Mouse (Mus musculus): ENCODE data around the gene Agxt. TPM values are rescaled to one million over a fixed set of nuclear protein-coding genes. Genes with fewer than 3 reads are reported as not detected.

Gene Agxt
- polyA plus RNA-seq, 1 experiment from 2014 or later, result not detected

GRCm38 (mm10) chr1:93175849-93176248 lies 40.8 kb downstream of the Agxt start:
- Histone ChIP-seq H3K4me2 (replicated peaks) (peak overlapping the region; percentile 87), H3K36me3 (no peaks in the 10 kb centered on the region), H3K4me1 (peaks cover 15% of the 10 kb centered on the region), H3K27me3 (replicated peaks) (peaks cover 5% of the 10 kb centered on the region; the same call in 1 of the 2 replicates), H3K9ac (no peak overlapping the region), H3K27ac (no peak overlapping the region), H3K4me3 (no peak overlapping the region), H3K9me3 (no peaks in the 10 kb centered on the region)
- 19% methylated on average over 6 of the region's 6 CpGs for WGBS
- peak; percentile 15; the same call in 1 of the 2 replicates for ATAC-seq (ENCODE audit: low FRiP score, low read depth)

GRCm38 (mm10) chr1:93176525-93177332 lies 41.7 kb downstream of the Agxt start:
- peaks cover 15% of the 10 kb centered on the region for H3K4me1 ChIP-seq
- H3K36me3 ChIP-seq, result no peaks in the 10 kb centered on the region
- ATAC-seq (ENCODE audit: low FRiP score, low read depth), result peak; percentile 72
- H3K27ac ChIP-seq, result no peak overlapping the region
- H3K27me3 ChIP-seq (replicated peaks), result peaks cover 5% of the 10 kb centered on the region; the same call in 1 of the 2 replicates
- H3K4me3 ChIP-seq, result peak overlapping the region; percentile 38
- peak overlapping the region; percentile 87 for H3K4me2 ChIP-seq (replicated peaks)
- no peaks in the 10 kb centered on the region for H3K9me3 ChIP-seq
- peak overlapping the region; percentile 48 for H3K9ac ChIP-seq
- WGBS, result 2% methylated on average over 44 of the region's 44 CpGs

- H3K4me3 ChIP-seq, result no peak overlapping the region
- H3K4me1 ChIP-seq, result no peaks in the 10 kb centered on the region
- no peak overlapping the region for H3K4me2 ChIP-seq (replicated peaks)
- ATAC-seq (ENCODE audit: low FRiP score, low read depth), result no peak
- H3K27me3 ChIP-seq (replicated peaks), result peaks cover 5% of the 10 kb centered on the region; the same call in 1 of the 2 replicates
- 87% methylated on average over 7 of the region's 7 CpGs for WGBS
- no peaks in the 10 kb centered on the region for H3K36me3 ChIP-seq
- H3K27ac ChIP-seq, result no peak overlapping the region
- H3K9me3 ChIP-seq, result no peaks in the 10 kb centered on the region
- no peak overlapping the region for H3K9ac ChIP-seq
Measured at GRCm38 (mm10) chr1:93182281-93182680, 47.2 kb downstream of the Agxt start.

GRCm38 (mm10) chr1:93184071-93184828 lies 49.2 kb downstream of the Agxt start:
- H3K4me2 ChIP-seq (replicated peaks), result no peak overlapping the region
- H3K4me3 ChIP-seq, result no peak overlapping the region
- no peak overlapping the region for H3K9ac ChIP-seq
- no peak for ATAC-seq (ENCODE audit: low FRiP score, low read depth)
- 83% methylated on average over 14 of the region's 14 CpGs for WGBS
- no peaks in the 10 kb centered on the region for H3K36me3 ChIP-seq
- H3K4me1 ChIP-seq, result no peaks in the 10 kb centered on the region
- no peak overlapping the region for H3K27ac ChIP-seq
- H3K27me3 ChIP-seq (replicated peaks), result peaks cover 9% of the 10 kb centered on the region; the same call in 1 of the 2 replicates
- H3K9me3 ChIP-seq, result no peaks in the 10 kb centered on the region

GRCm38 (mm10) chr1:93190726-93191305 lies 55.8 kb downstream of the Agxt start:
- peaks cover 8% of the 10 kb centered on the region; the same call in 1 of the 2 replicates for H3K4me1 ChIP-seq
- 4% methylated on average over 9 of the region's 17 CpGs for WGBS
- no peak overlapping the region for H3K4me3 ChIP-seq
- ATAC-seq (ENCODE audit: low FRiP score, low read depth), result no peak
- no peak overlapping the region for H3K9ac ChIP-seq
- H3K27me3 ChIP-seq (replicated peaks), result peaks cover 26% of the 10 kb centered on the region; the same call in 1 of the 2 replicates
- no peaks in the 10 kb centered on the region for H3K9me3 ChIP-seq
- H3K36me3 ChIP-seq, result no peaks in the 10 kb centered on the region
- peak overlapping the region; percentile 36 for H3K4me2 ChIP-seq (replicated peaks)
- no peak overlapping the region for H3K27ac ChIP-seq

- Histone ChIP-seq H3K9ac (no peak overlapping the region), H3K27me3 (replicated peaks) (peaks cover 10% of the 10 kb centered on the region; the same call in 1 of the 2 replicates), H3K27ac (no peak overlapping the region), H3K4me2 (replicated peaks) (no peak overlapping the region), H3K36me3 (no peaks in the 10 kb centered on the region), H3K4me3 (no peak overlapping the region), H3K4me1 (peaks cover 8% of the 10 kb centered on the region; the same call in 1 of the 2 replicates), H3K9me3 (no peaks in the 10 kb centered on the region)
- 90% methylated on average over 3 of the region's 3 CpGs for WGBS
- no peak for ATAC-seq (ENCODE audit: low FRiP score, low read depth)
Measured at GRCm38 (mm10) chr1:93194961-93195360, 59.9 kb downstream of the Agxt start.

Other genes starting within 250 kb of the Agxt start
- 0.65 and 0.74 TPM in 2 replicates for gene Ankmy1, start 232.3 kb upstream of the Agxt start, polyA plus RNA-seq (2016; fragmentation: Nextera tagmentation; extraction: Ambion mirVana)
- 13.1 and 13.4 TPM in 2 replicates for gene Dusp28, start 228.3 kb upstream of the Agxt start, polyA plus RNA-seq (2016; fragmentation: Nextera tagmentation; extraction: Ambion mirVana)
- gene Rnpepl1, start 224.5 kb upstream of the Agxt start, polyA plus RNA-seq (2016; fragmentation: Nextera tagmentation; extraction: Ambion mirVana), result 37.5 and 40.3 TPM in 2 replicates
- 54.8 and 60.0 TPM in 2 replicates for gene Capn10, start 200.9 kb upstream of the Agxt start, polyA plus RNA-seq (2016; fragmentation: Nextera tagmentation; extraction: Ambion mirVana)
- gene Gpr35, start 184.4 kb upstream of the Agxt start, polyA plus RNA-seq (2016; fragmentation: Nextera tagmentation; extraction: Ambion mirVana), result 0.38 TPM in 2 replicates
- not detected in 2 replicates for gene Aqp12, start 128.9 kb upstream of the Agxt start, polyA plus RNA-seq (2016; fragmentation: Nextera tagmentation; extraction: Ambion mirVana)
- gene Kif1a, start 33.3 kb upstream of the Agxt start, polyA plus RNA-seq (2016; fragmentation: Nextera tagmentation; extraction: Ambion mirVana), result 132 and 136 TPM in 2 replicates
- gene 2310007B03Rik, start 25.7 kb downstream of the Agxt start, polyA plus RNA-seq (2016; fragmentation: Nextera tagmentation; extraction: Ambion mirVana), result 0.09 and 0.29 TPM in 2 replicates
- 0.15 and 0.19 TPM in 2 replicates for gene Crocc2, start 33.5 kb downstream of the Agxt start, polyA plus RNA-seq (2016; fragmentation: Nextera tagmentation; extraction: Ambion mirVana)
- 10.4 and 12.4 TPM in 2 replicates for gene Sned1, start 100.6 kb downstream of the Agxt start, polyA plus RNA-seq (2016; fragmentation: Nextera tagmentation; extraction: Ambion mirVana)
- gene Mterf4, start 170.7 kb downstream of the Agxt start, polyA plus RNA-seq (2016; fragmentation: Nextera tagmentation; extraction: Ambion mirVana), result 35.1 and 35.3 TPM in 2 replicates
- gene Ppp1r7, start 207.6 kb downstream of the Agxt start, polyA plus RNA-seq (2016; fragmentation: Nextera tagmentation; extraction: Ambion mirVana), result 63.5 and 73.1 TPM in 2 replicates
- gene Pask, start 208.2 kb downstream of the Agxt start, polyA plus RNA-seq (2016; fragmentation: Nextera tagmentation; extraction: Ambion mirVana), result 12.2 and 13.1 TPM in 2 replicates
- 0.28 and 0.71 TPM in 2 replicates for gene Ano7, start 238.7 kb downstream of the Agxt start, polyA plus RNA-seq (2016; fragmentation: Nextera tagmentation; extraction: Ambion mirVana)